Mouse (Mus musculus) CH12.LX (cell line): Measurements from ENCODE around the gene Ntn1. TPM values are rescaled to one million over a fixed set of nuclear protein-coding genes. Genes with fewer than 3 reads are reported as not detected.

Source experiments
- DNase-seq: peaks from one replicate; pipeline ENCODE4 v3.0.0-alpha.2; 2013; ENCODE audit errors: extremely low read depth
- H3K27ac ChIP-seq: 2 replicates; pipeline ENCODE4 v1.5.1; 2012; ENCODE audit warnings: low read depth, mild to moderate bottlenecking, control low read depth, moderate library complexity; ENCODE audit not compliant: insufficient read depth
- H3K27me3 ChIP-seq: replicated peaks from 2 replicates; pipeline ENCODE3; 2012; ENCODE audit warnings: inconsistent platforms
- H3K36me3 ChIP-seq, 2 experiments: replicated peaks in 1 of 2; 2 replicates each; pipeline versions ENCODE3 to v1.6.1; 2012; ENCODE audit warnings: inconsistent platforms in 1 of 2, low read length in 1 of 2, mild to moderate bottlenecking in 1 of 2, mixed read lengths in 1 of 2, moderate library complexity in 1 of 2; ENCODE audit not compliant: control insufficient read depth in 1 of 2, insufficient read depth in 1 of 2
- H3K4me1 ChIP-seq, 2 experiments: 2 replicates each; pipeline ENCODE4 v1.6.1; 2012; ENCODE audit warnings: inconsistent platforms in 1 of 2, moderate library complexity in 1 of 2; ENCODE audit not compliant: insufficient read depth in 2 of 2, control insufficient read depth in 1 of 2
- H3K4me2 ChIP-seq: 2 replicates; pipeline ENCODE4 v1.6.1; 2012; ENCODE audit warnings: low read depth, mild to moderate bottlenecking, control low read depth; ENCODE audit not compliant: poor library complexity, insufficient read depth, severe bottlenecking
- H3K4me3 ChIP-seq, 3 experiments: fragments of 150-350 bp in 1 of 3; sonication (generic) in 1 of 3; replicated peaks in 1 of 3; 2 replicates each; pipeline versions ENCODE3 to v1.5.1; 2011 to 2012; ENCODE audit warnings: low read depth in 2 of 3, low read length in 2 of 3, mild to moderate bottlenecking in 2 of 3, moderate library complexity in 2 of 3, control low read depth in 1 of 3, improper control_type of control experiment in 1 of 3, inconsistent platforms in 1 of 3, mixed read lengths in 1 of 3; ENCODE audit not compliant: poor library complexity in 1 of 3
- H3K79me2 ChIP-seq: replicated peaks from 2 replicates; pipeline ENCODE4 v1.6.1; 2012; ENCODE audit warnings: mild to moderate bottlenecking, moderate library complexity; ENCODE audit not compliant: control insufficient read depth, poor library complexity, insufficient read depth, severe bottlenecking; ENCODE audit errors: extremely low read depth
- H3K9ac ChIP-seq: 2 replicates; pipeline ENCODE4 v1.6.1; 2012; ENCODE audit warnings: low read depth, mild to moderate bottlenecking, control low read depth, moderate library complexity; ENCODE audit not compliant: insufficient read depth
- H3K9me3 ChIP-seq: replicated peaks from 2 replicates; pipeline ENCODE3; 2012; ENCODE audit warnings: low read length, inconsistent platforms, mixed read lengths
- BHLHE40 ChIP-seq: IDR thresholded peaks from 2 replicates; pipeline ENCODE4 v1.6.1; 2011; ENCODE audit warnings: mild to moderate bottlenecking, low read depth, low read length, improper control_type of control experiment
- CHD1 ChIP-seq: IDR thresholded peaks from 2 replicates; pipeline ENCODE4 v1.6.1; 2012; ENCODE audit warnings: low read depth, low read length, improper control_type of control experiment, inconsistent platforms
- CHD2 ChIP-seq: IDR thresholded peaks from 2 replicates; pipeline ENCODE4 v1.6.1; 2011; ENCODE audit warnings: low read length, improper control_type of control experiment
- CTCF ChIP-seq, 2 experiments: IDR thresholded peaks in 1 of 2; conservative IDR thresholded peaks in 1 of 2; 2 replicates each; pipeline ENCODE4 v1.5.1; 2011 to 2012; ENCODE audit warnings: low read depth in 2 of 2, low read length in 2 of 2, improper control_type of control experiment in 1 of 2, inconsistent platforms in 1 of 2, mild to moderate bottlenecking in 1 of 2, moderate library complexity in 1 of 2
- E2F4 ChIP-seq: IDR thresholded peaks from 2 replicates; pipeline ENCODE4 v1.6.1; 2011; ENCODE audit warnings: low read depth, low read length, improper control_type of control experiment; ENCODE audit not compliant: insufficient replicate concordance
- ELF1 ChIP-seq: IDR thresholded peaks from 2 replicates; pipeline ENCODE4 v1.6.1; 2014; ENCODE audit warnings: low read depth, mild to moderate bottlenecking, inconsistent platforms, low read length, improper control_type of control experiment
- ETS1 ChIP-seq: conservative IDR thresholded peaks from 2 replicates; pipeline ENCODE4 v1.6.1; 2012; ENCODE audit warnings: low read depth, mild to moderate bottlenecking, inconsistent platforms, low read length, improper control_type of control experiment, moderate library complexity
- JUND ChIP-seq: conservative IDR thresholded peaks from 2 replicates; pipeline ENCODE4 v1.6.1; 2011; ENCODE audit warnings: low read depth, low read length, improper control_type of control experiment
- KAT2A ChIP-seq: IDR thresholded peaks from 2 replicates; pipeline ENCODE4 v1.6.1; 2012; ENCODE audit warnings: low read length, improper control_type of control experiment, inconsistent platforms; ENCODE audit not compliant: insufficient replicate concordance
- MAX ChIP-seq: IDR thresholded peaks from 2 replicates; pipeline ENCODE4 v1.6.1; 2011; ENCODE audit warnings: low read length, improper control_type of control experiment
- MAZ ChIP-seq: IDR thresholded peaks from 2 replicates; pipeline ENCODE4 v1.6.1; 2012; ENCODE audit warnings: low read depth, mild to moderate bottlenecking, inconsistent platforms, low read length, improper control_type of control experiment, moderate library complexity
- MEF2A ChIP-seq: IDR thresholded peaks from 2 replicates; pipeline ENCODE4 v1.6.1; 2014; ENCODE audit warnings: low read depth, mild to moderate bottlenecking, inconsistent platforms, low read length, improper control_type of control experiment, borderline replicate concordance
- MXI1 ChIP-seq: IDR thresholded peaks from 2 replicates; pipeline ENCODE4 v1.6.1; 2011; ENCODE audit warnings: mild to moderate bottlenecking, low read depth, low read length, improper control_type of control experiment
- NRF1 ChIP-seq: IDR thresholded peaks from 2 replicates; pipeline ENCODE4 v1.6.1; 2014; ENCODE audit warnings: low read depth, mild to moderate bottlenecking, inconsistent platforms, low read length, improper control_type of control experiment, moderate library complexity
- POLR2A ChIP-seq: IDR thresholded peaks from 2 replicates; pipeline ENCODE4 v1.6.1; 2011; ENCODE audit warnings: low read depth, mild to moderate bottlenecking, improper control_type of control experiment, low read length
- POLR2AphosphoS2 ChIP-seq: IDR thresholded peaks from 2 replicates; pipeline ENCODE4 v1.6.1; 2011; ENCODE audit warnings: low read depth, low read length, improper control_type of control experiment
- RCOR1 ChIP-seq: conservative IDR thresholded peaks from 2 replicates; pipeline ENCODE4 v1.6.1; 2012; ENCODE audit warnings: low read depth, mild to moderate bottlenecking, inconsistent platforms, low read length, improper control_type of control experiment
- SIN3A ChIP-seq: IDR thresholded peaks from 2 replicates; pipeline ENCODE4 v1.6.1; 2012; ENCODE audit warnings: low read length, improper control_type of control experiment, inconsistent platforms
- TBP ChIP-seq: conservative IDR thresholded peaks from 2 replicates; pipeline ENCODE4 v1.6.1; 2011; ENCODE audit warnings: low read depth, low read length, improper control_type of control experiment
- UBTF ChIP-seq: IDR thresholded peaks from 2 replicates; pipeline ENCODE4 v1.6.1; 2012; ENCODE audit warnings: low read depth, mild to moderate bottlenecking, inconsistent platforms, low read length, improper control_type of control experiment, moderate library complexity
- USF2 ChIP-seq: conservative IDR thresholded peaks from 2 replicates; pipeline ENCODE4 v1.6.1; 2011; ENCODE audit warnings: low read depth, low read length, improper control_type of control experiment
- ZKSCAN1 ChIP-seq: IDR thresholded peaks from 2 replicates; pipeline ENCODE4 v1.6.1; 2012; ENCODE audit warnings: low read depth, inconsistent platforms, low read length, improper control_type of control experiment, borderline replicate concordance
- dilution Hi-C: fragments of 300-500 bp; cut with MboI; formaldehyde crosslinking; loops from 2 replicates; pipeline ENCODE4 v1.14.3; 2020; ENCODE audit warnings: low sequenced_read_pairs; ENCODE audit not compliant: extremely low pct_unique_long_range_greater_than_20kb, extremely low pct_ligation_motif_present
- in situ Hi-C: fragments of 300-500 bp; cut with MboI; formaldehyde crosslinking; loops from 3 replicates; pipeline ENCODE4 v1.14.3; 2019; ENCODE audit warnings: low sequenced_read_pairs, low pct_ligation_motif_present, low pct_unique_long_range_greater_than_20kb, mixed read lengths
- polyA plus RNA-seq: library from polyadenylated mRNA; unstranded; fragments of >175 nt; gene quantifications from 2 replicates; pipeline ENCODE4 v1.2.1, GENCODE M21; 2012; ENCODE audit warnings: low read depth; ENCODE audit not compliant: insufficient read length
- total RNA-seq, 2 experiments: library from RNA; depleted of rRNA; stranded (reverse); fragments of 300-350 nt in 1 of 2; fragments of >200 nt in 1 of 2; gene quantifications; 2 replicates each; pipeline ENCODE4 v1.2.3; 2012 to 2014

Gene Ntn1
- total and polyA plus RNA-seq, 3 experiments = 0.54 to 1.2 (median 0.59) TPM

GRCm38 (mm10) chr11:68205572-68206229, 194.9 kb downstream of the Ntn1 start:
- H3K4me2 ChIP-seq = no peak overlapping the region
- H3K4me3 ChIP-seq = no peak overlapping the region
- in situ Hi-C loops (no loop called here), dilution Hi-C loops (no loop called here)
- H3K9ac ChIP-seq = no peak overlapping the region
- no peak for DNase-seq
- no peak for TF ChIP-seq UBTF
- no peak for TF ChIP-seq MAX
- no peak for TF ChIP-seq CHD2
- no peak for TF ChIP-seq TBP
- no peak for TF ChIP-seq MXI1
- TF ChIP-seq JUND = no peak
- no peak for TF ChIP-seq RCOR1
- no peak for TF ChIP-seq BHLHE40
- no peak for TF ChIP-seq MAZ
- no peak for TF ChIP-seq POLR2A
- no peak for TF ChIP-seq ETS1
- no peak for TF ChIP-seq MEF2A
- no peak for TF ChIP-seq SIN3A
- no peak for TF ChIP-seq CTCF (conservative IDR thresholded peaks at IDR 0.05 in 1 of 2, IDR thresholded peaks at IDR 0.05 in 1 of 2; ENCODE audit: low read depth in 2 of 2, low read length in 2 of 2)
- TF ChIP-seq E2F4 = no peak
- TF ChIP-seq CHD1 = no peak
- no peak for TF ChIP-seq POLR2AphosphoS2
- no peak for TF ChIP-seq NRF1
- no peak for TF ChIP-seq ZKSCAN1
- no peak for TF ChIP-seq KAT2A
- H3K27me3 ChIP-seq = no peaks in the 10 kb centered on the region
- peaks cover 20 to 83% of the 10 kb centered on the region in 2 experiments for H3K4me1 ChIP-seq
- H3K27ac ChIP-seq = no peak overlapping the region
- peaks cover 0 to 18% of the 10 kb centered on the region in 2 experiments for H3K36me3 ChIP-seq
- H3K79me2 ChIP-seq = no peaks in the 10 kb centered on the region
- no peaks in the 10 kb centered on the region for H3K9me3 ChIP-seq

- no peaks in the 10 kb centered on the region for H3K9me3 ChIP-seq
- no peaks in the 10 kb centered on the region for H3K79me2 ChIP-seq
- dilution Hi-C loops = no loop called here
- H3K4me2 ChIP-seq = no peak overlapping the region
- TF ChIP-seq E2F4 (no peak), USF2 (no peak), POLR2AphosphoS2 (no peak), SIN3A (no peak), ELF1 (peak; percentile 62)
- TF ChIP-seq, all 38 proteins: peak for 1
- Histone ChIP-seq H3K4me1 (peaks cover 28 to 83% of the 10 kb centered on the region in 2 experiments), H3K36me3 (peaks cover 0 to 18% of the 10 kb centered on the region in 2 experiments), H3K9ac (no peak overlapping the region), H3K4me3 (no peak overlapping the region), H3K27ac (no peak overlapping the region), H3K27me3 (no peaks in the 10 kb centered on the region)
- in situ Hi-C loops = loop anchor here (5.0 kb wide), 1 partner anchor 187 kb away; no protein-coding TSS in a partner anchor
- DNase-seq = no peak
These were observed 196.2 kb downstream of the Ntn1 start for GRCm38 (mm10) chr11:68204407-68204806.
